Mouse (Mus musculus) gastrocnemius, postnatal 25 days (tissue): ENCODE data around the gene Arid3c. TPM values are rescaled to one million over a fixed set of nuclear protein-coding genes. Genes with fewer than 3 reads are reported as not detected.

Experiments used
- DNase-seq: peaks from one replicate; pipeline ENCODE4 v3.0.0; 2022
- total RNA-seq, 2 experiments: library from RNA; stranded (reverse); gene quantifications; 1 replicate in 1 of 2; 2 replicates in 1 of 2; pipeline ENCODE4 v1.2.3; 2021

The Arid3c gene
- total RNA-seq, 2 experiments from 2014 or later = not detected

DNA sequence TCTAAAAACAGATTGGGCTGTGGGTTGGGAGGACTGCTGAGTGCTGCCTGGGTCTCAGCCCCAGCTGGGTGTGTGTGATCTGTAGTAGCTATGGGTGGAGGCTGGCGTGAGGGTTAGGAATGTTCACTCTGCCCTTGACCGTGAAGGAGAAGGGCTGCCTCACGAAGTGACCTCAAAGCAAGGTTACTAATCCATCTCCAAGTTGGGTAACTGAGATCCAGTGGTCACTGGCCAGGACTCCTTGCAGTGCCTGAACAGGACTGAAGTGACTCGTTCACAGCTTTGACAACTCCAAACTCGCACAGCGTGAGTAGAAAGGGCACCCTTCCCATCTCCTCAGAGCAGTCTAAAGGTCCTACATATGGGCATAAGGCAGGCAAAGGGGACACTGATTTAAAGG lies 52.1 kb downstream of the Arid3c start:
- DNase-seq = no peak

DNA sequence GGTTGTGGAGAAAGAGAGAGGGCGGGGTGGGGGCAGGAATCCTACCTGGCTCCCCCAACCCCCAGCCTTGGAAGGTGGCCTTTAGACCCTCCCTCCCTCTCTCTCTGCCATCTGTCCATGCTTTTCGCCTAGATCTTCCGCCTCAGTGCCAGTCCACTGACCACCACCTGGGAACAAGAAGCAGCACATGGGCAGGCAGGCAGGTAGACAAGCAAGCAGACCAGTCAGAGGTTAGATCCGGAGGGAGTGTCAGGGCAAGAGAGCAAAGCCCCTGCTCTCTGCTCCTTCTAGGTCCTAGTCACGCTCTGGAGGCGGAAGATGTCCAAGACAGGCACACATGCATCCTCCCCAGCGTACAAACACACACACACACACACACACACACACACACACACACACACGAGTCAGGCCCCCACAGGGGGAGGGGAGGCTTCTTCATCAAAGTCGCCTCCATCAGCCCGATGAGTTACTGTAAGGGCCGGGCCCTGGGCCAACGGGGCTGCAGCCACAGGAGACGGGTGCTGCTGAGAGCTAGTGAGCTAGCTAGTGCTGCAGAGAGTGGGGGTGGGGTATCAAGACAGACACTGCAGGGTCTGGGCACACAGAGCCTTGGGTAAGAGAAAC lies 53.8 kb downstream of the Arid3c start:
- DNase-seq = no peak

DNA sequence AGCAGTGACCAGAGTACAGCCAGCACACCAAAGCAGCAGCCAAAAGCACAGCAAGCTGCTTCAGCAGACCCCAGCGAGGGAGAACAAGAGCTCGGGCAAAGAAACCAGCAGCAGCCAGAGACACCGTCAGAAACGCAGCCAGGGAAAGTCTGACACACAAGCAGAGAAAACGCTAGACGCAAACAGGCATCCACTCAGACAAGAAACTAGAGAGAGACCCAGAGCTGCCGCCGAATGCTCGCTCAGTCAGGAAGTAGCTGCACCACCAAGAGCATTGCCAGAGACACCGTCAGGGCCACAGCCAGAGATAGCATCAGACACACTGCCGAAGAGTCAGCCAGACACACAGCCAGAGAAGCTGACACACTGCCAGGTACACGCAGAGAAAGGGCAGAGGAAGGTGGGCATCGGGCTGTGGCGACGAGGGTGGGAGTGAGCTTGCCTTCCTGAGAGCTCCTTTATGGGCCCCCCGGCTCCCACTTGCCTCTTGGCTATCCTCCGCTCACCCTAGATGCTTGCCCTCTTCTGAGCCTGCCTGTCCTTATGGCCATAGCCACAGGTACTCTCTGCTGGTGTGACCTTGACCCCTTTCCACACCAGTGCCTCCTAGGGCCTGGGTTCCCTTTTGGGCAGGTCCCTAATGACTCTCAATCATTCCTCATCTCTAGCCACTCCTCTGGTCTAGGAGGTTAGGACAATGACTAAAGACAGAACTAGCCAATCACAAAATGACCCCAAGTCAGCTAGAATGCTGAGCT lies 54.5 kb downstream of the Arid3c start:
- no peak for DNase-seq

Other genes starting within 250 kb of the Arid3c start
- 10 to 100 TPM; 59.5 to 75.2 TPM for gene AI464131, start 228.1 kb downstream of the Arid3c start, total RNA-seq
- not detected for gene 1110017D15Rik, start 213.8 kb downstream of the Arid3c start, total RNA-seq
- 10 to 100 TPM; 17.1 to 17.4 TPM for gene Fam219a, start 161.6 kb downstream of the Arid3c start, total RNA-seq
- under 1 TPM; 0.43 to 0.64 TPM for gene Dnaic1, start 161.4 kb downstream of the Arid3c start, total RNA-seq
- gene Enho, start 90.8 kb downstream of the Arid3c start, total RNA-seq = 10 to 100 TPM; 12.7 to 15.7 TPM
- 10 to 100 TPM; 33.5 to 34.7 TPM for gene Cntfr, start 34.1 kb downstream of the Arid3c start, total RNA-seq
- gene Il11ra1, start 31.2 kb downstream of the Arid3c start, total RNA-seq = 10 to 100 TPM; 37.2 to 42.1 TPM
- gene Rpp25l, start 17.6 kb downstream of the Arid3c start, total RNA-seq = 10 to 100 TPM; 43.2 to 46.9 TPM
- 10 to 100 TPM; 38.5 to 40.6 TPM for gene Dctn3, start 8.0 kb downstream of the Arid3c start, total RNA-seq
- 10 to 100 TPM; 33.6 to 36.1 TPM for gene Galt, start 24.1 kb upstream of the Arid3c start, total RNA-seq
- 10 to 100 TPM in 1 of 2 experiments, 1 to 10 TPM in 1; 8.4 to 11.9 TPM for gene Sigmar1, start 25.0 kb upstream of the Arid3c start, total RNA-seq
- gene Ccl27a, start 43.1 kb upstream of the Arid3c start, total RNA-seq = 10 to 100 TPM; 19.6 to 24.2 TPM
- not detected for gene Gm21541, start 172.5 kb upstream of the Arid3c start, total RNA-seq
- gene Gm20878, start 210.4 kb upstream of the Arid3c start, total RNA-seq = under 1 TPM; 0.82 to 0.99 TPM
- gene Fam205a4, start 234.9 kb upstream of the Arid3c start, total RNA-seq = not detected